In genomic region chr2:103613865-103614264, GRCm38 (mm10) we compare ENCODE assay signal across 16 mouse cellular contexts.
"Had no signal": no experiment of that assay in that cellular context is flagged by ENCODE, and none has a peak within 500 bp of the region (broad histone marks: within the 10 kb centered on the region; RNA-seq: fewer than 3 reads in every experiment).

No protein-coding gene starts in this region.

- H3K4me3 ChIP-seq: lung, embryonic 15.5 days; megakaryocyte, embryonic 14.5 days; midbrain, embryonic 12.5 days; neural tube, embryonic 12.5 days had no signal

- H3K4me1 ChIP-seq: megakaryocyte, embryonic 14.5 days; neural tube, embryonic 12.5 days had no signal

- H3K4me2 ChIP-seq: lung, embryonic 15.5 days; midbrain, embryonic 12.5 days; neural tube, embryonic 12.5 days had no signal

- H3K27me3 ChIP-seq: lung, embryonic 15.5 days; midbrain, embryonic 12.5 days; neural tube, embryonic 12.5 days had no signal

- H3K9me3 ChIP-seq: lung, embryonic 15.5 days; megakaryocyte, embryonic 14.5 days; midbrain, embryonic 12.5 days; neural tube, embryonic 12.5 days had no signal

- H3K27ac ChIP-seq: lung, embryonic 15.5 days; macrophage; midbrain, embryonic 12.5 days; neural tube, embryonic 12.5 days had no signal

- H3K36me3 ChIP-seq: lung, embryonic 15.5 days; midbrain, embryonic 12.5 days; neural tube, embryonic 12.5 days had no signal

- H3K9ac ChIP-seq: liver, postnatal 0 days; lung, embryonic 15.5 days; midbrain, embryonic 12.5 days; neural tube, embryonic 12.5 days had no signal

- DNase-seq: liver, postnatal 0 days; lung, adult 2 months; lung, postnatal 14 days; lung, postnatal 36 days; midbrain, embryonic 14.5 days; right cerebral cortex, postnatal 14 days; thymus, adult 18-20 months; thymus, postnatal 14 days; thymus, postnatal 36 days had no signal

- ATAC-seq: liver, postnatal 0 days; lung, postnatal 0 days; midbrain, embryonic 16.5 days had no signal
